Mouse (Mus musculus): ENCODE data around the gene Col6a2.

The Col6a2 gene

DNA sequence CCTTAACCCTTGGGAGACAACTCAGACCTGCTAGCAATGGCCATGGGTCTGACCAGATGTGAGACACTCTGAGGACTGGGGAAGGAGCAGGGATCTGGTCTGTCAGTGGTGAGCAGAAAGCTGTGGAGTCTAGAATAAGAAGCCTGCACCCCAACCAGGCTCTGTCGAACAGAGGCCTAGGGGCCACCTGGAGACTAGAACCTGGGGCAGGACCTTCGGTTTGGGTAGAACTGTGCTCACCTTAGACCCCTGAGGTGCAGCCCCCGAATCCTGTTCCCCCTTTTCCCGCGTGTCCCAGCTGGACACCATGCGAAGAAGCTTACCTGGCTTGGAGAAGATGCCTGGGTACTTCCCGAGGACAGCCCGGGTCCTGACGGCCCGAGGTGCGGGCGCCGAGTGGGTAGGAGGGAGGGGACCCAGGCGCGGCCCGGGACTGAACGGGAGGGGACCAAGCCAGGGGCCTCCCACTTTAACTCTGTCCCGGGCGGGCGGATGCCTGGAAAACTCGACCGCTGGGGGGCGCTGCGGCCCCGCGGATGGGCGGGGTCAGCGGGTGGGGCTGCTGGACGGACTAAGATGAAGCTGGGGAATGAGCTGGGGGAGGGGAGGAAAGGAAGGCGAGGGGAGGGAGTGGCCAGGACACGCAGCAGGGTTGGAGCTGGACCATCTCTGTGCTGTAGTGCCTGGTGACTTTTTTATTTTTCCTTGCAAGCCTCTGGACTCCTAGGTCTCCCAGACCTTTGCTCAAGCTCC lies at the start of gene Col6a2:
TSS of gene Col6a2 (minus strand) at position 703 of the 753 bp plus-strand sequence.
- DNase-seq (ENCODE audit: extremely low read depth, low read depth, low spot score), result no peak

DNA sequence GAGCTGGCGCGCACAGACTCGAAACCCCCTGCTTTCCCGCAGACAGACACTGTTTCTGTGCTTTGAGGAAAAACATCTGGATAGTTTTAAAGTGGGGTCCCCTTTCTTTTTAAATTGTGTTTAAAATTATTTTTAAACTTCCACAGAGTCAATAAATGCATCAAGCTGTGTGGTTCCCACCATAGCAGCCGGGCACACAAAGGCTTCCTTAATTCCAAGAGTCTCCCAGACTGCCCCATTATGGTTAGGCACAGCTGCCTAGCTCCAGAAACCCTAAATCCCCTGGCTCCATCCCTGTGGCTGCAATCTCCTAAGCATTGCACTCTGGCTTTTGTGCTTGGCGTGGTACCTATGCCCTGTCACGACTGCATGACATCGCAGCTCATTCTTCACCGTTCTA lies 48.5 kb upstream of the Col6a2 start:
- no peak for DNase-seq (ENCODE audit: extremely low read depth, low read depth, low spot score)

- no peak for DNase-seq (ENCODE audit: extremely low read depth, low read depth, low spot score)
Observed at GRCm38 (mm10) chr10:76668947-76669284, 45.5 kb upstream of the Col6a2 start.

DNA sequence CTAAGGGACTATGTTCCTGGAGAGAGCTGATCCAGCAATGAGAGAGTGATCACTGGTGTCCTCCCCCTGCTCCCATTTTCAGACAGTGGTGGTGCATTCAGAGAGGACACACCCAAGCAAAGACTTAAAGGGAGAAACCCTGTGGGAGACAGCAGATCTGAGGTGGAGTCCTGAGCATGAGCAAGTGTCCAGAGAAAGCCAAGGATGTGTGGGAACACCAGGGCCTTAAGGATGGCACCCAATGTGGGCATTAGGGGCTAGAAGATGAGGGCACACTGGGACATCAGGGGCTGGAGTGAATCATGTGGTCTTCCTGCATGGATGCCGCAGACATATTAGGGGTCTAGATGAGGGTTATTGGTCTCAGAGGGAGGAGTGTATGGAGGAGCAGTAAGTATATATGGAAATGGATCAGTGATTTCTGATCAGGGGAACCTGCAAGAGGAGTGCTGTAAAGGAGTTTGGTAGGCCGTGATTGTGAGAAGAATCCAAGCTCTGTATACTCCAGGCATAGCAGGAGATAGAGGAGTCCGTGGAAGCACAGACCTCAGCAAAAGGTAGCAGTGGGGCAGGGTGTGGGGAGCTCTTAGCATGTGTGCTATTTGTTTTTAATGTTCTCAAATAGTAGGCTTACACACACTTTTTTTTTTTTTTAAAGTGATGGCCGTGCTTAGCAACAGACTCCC lies 45.0 kb upstream of the Col6a2 start:
- no peak for DNase-seq (ENCODE audit: extremely low read depth, low read depth, low spot score)

- no peak for DNase-seq (ENCODE audit: extremely low read depth, low read depth, low spot score)
Observed at GRCm38 (mm10) chr10:76667197-76667805, 43.9 kb upstream of the Col6a2 start.

GRCm38 (mm10) chr10:76665551-76665950 lies 42.1 kb upstream of the Col6a2 start:
- no peak for DNase-seq (ENCODE audit: extremely low read depth, low read depth, low spot score)

GRCm38 (mm10) chr10:76664156-76665115 lies 41.0 kb upstream of the Col6a2 start:
- no peak for DNase-seq (ENCODE audit: extremely low read depth, low read depth, low spot score)

GRCm38 (mm10) chr10:76653345-76654336 lies 30.2 kb upstream of the Col6a2 start:
- no peak for DNase-seq (ENCODE audit: extremely low read depth, low read depth, low spot score)

- DNase-seq (ENCODE audit: extremely low read depth, low read depth, low spot score), result no peak
Observed at GRCm38 (mm10) chr10:76650662-76651342, 27.4 kb upstream of the Col6a2 start.

GRCm38 (mm10) chr10:76648738-76649137 lies 25.3 kb upstream of the Col6a2 start:
- DNase-seq (ENCODE audit: extremely low read depth, low read depth, low spot score), result no peak

GRCm38 (mm10) chr10:76647390-76647789 lies 24.0 kb upstream of the Col6a2 start:
- no peak for DNase-seq (ENCODE audit: extremely low read depth, low read depth, low spot score)

GRCm38 (mm10) chr10:76645686-76646085 lies 22.3 kb upstream of the Col6a2 start:
- no peak for DNase-seq (ENCODE audit: extremely low read depth, low read depth, low spot score)

- no peak for DNase-seq (ENCODE audit: extremely low read depth, low read depth, low spot score)
Observed at GRCm38 (mm10) chr10:76645066-76645465, 21.6 kb upstream of the Col6a2 start.

- DNase-seq (ENCODE audit: extremely low read depth, low read depth, low spot score), result no peak
Observed at GRCm38 (mm10) chr10:76643999-76644398, 20.6 kb upstream of the Col6a2 start.

DNA sequence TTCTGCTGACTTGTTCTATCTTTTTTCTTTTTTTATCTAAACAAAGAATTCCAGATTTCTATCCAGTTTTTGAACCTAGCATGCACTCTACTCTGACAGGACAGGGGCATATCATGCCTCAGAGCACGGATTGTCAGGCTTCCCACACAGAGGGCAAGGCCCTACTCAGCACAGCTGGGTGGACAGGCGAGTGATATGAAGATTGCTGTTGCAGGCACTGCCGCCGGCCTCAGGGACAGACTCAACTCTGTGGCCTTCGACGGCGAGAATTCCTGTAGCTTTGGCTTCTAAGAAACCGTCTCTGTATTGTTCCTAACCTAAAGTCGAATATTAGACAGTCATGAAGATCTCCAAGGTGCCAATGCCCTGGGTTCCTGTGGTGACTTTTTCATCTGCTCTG lies 20.0 kb upstream of the Col6a2 start:
- no peak for DNase-seq (ENCODE audit: extremely low read depth, low read depth, low spot score)

DNA sequence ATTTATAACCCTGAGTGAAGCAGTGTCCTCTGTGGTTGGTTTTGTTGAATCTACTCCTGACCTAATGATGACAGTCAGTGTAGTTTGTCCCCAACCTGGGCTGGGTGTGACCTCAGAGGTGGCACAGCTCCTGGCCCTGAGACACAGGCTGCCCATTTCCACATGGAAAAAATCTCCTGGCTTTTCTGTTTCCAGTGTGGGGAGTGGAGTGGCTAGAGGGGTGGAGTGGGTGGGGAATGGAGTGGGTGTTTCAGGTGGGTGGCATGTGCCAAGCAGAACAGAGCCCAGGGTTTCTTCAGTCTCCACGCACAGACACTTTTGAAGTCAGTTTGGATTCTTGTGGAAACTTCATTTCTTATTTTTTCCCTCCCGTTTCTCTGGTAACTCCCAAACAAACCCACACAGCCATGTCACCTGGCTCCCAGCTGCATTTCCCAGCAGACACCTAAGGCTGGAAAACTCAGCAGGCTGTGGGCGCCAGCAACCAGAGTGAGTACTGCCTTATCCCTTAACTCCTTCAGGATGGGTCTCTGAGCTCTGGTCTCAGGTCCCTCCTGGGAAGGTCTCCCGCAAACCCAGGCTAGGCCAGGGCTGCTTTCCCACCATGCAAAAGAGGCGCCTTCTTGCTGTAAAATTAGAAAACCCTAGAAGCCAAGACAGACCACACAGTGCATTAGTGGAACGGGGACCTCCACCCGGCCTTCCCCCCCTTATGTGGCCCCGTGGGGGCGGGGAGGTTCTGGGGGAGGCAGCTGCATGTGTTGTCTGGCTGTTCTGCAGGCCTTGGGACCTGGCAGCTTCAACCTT lies 19.4 kb upstream of the Col6a2 start:
- no peak for DNase-seq (ENCODE audit: extremely low read depth, low read depth, low spot score)

DNA sequence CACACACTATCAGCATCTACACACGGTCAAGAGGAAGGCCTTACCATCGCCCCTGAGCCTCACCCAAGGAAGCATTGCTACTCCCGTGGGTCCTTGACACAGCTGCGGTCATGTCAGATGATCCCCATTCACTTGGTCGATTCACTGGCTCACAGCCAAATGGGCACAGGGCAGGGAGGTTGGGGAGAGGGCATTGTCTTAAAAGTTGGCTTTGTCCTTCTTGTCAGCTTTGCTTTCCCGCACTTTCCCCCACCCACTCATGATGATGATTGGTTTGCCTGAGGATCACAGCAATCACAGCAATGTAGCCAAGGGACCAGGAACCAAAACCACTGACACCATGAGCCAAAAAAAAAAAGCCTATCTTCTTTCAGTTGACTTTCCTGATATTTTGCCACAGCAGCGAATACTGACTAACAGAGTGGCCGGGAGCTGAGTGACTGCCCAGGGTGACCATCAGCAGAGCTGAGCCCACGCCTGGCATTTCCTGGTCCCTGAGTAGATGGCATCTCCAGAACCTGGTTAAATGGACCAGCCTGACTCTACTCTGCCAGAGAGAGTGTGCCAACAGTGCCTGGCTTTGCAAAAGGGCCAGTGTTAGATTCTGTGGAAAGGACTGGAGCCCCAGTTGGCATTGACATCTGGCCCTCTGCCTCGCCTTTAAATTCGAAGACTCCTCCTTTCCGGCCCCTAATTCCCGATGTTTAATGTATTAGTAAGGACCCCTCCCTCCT lies 18.6 kb upstream of the Col6a2 start:
- DNase-seq (ENCODE audit: extremely low read depth, low read depth, low spot score), result no peak

- DNase-seq (ENCODE audit: extremely low read depth, low read depth, low spot score), result no peak
Observed at GRCm38 (mm10) chr10:76639952-76640351, 16.5 kb upstream of the Col6a2 start.
